Mouse (Mus musculus): ENCODE data around the gene Ogn. TPM values are rescaled to one million over a fixed set of nuclear protein-coding genes. Genes with fewer than 3 reads are reported as not detected.
A peak's percentile ranks its signal among the peaks of the same experiment; 100 is the strongest.

The Ogn gene
- total RNA-seq (2014; rRNA removed) (6.9 and 9.4 TPM in 2 replicates), polyA plus RNA-seq (2015; fragmentation: Nextera tagmentation; extraction: Ambion mirVana) (14.5 and 14.9 TPM in 2 replicates)

- TF ChIP-seq CTCF (IDR thresholded peaks at IDR 0.05; ENCODE audit: low read depth), result no peak
- no peak within 1 kb of the TSS for H3K27ac ChIP-seq
- H3K4me3 ChIP-seq (ENCODE audit: low read length), result no peak within 1 kb of the TSS
- no peaks in the 10 kb centered on the region for H3K36me3 ChIP-seq (ENCODE audit: insufficient read depth, low read length)
- 56% methylated on average over 4 of the region's 4 CpGs for WGBS
- H3K9me3 ChIP-seq (ENCODE audit: low read length), result no peaks in the 10 kb centered on the region
- DNase-seq (ENCODE audit: low spot score) (peak; percentile 19), ATAC-seq (no peak)
- H3K4me1 ChIP-seq (ENCODE audit: insufficient read depth, low read length), result no peaks in the 10 kb centered on the region
- no peak within 1 kb of the TSS for H3K4me2 ChIP-seq (ENCODE audit: low read depth, low read length)
- H3K27me3 ChIP-seq (ENCODE audit: insufficient read depth, low read length), result no peaks in the 10 kb centered on the region
- no peak within 1 kb of the TSS for H3K9ac ChIP-seq (replicated peaks; ENCODE audit: low read length)
Measured at GRCm38 (mm10) chr13:49607714-49608113, at the start of gene Ogn. TSS of gene Ogn (plus strand) at chr13:49608046.

GRCm38 (mm10) chr13:49559185-49559584, 48.7 kb upstream of the Ogn start:
- no peak for ATAC-seq
- 32% methylated on average over 2 of the region's 2 CpGs for WGBS
- DNase-seq (ENCODE audit: low spot score), result peak; percentile 44

GRCm38 (mm10) chr13:49560886-49561285, 47.0 kb upstream of the Ogn start:
- Histone ChIP-seq H3K9ac (replicated peaks; ENCODE audit: low read length) (no peak overlapping the region), H3K36me3 (ENCODE audit: insufficient read depth, low read length) (no peaks in the 10 kb centered on the region), H3K9me3 (ENCODE audit: low read length) (no peaks in the 10 kb centered on the region), H3K27me3 (ENCODE audit: insufficient read depth, low read length) (no peaks in the 10 kb centered on the region), H3K4me1 (ENCODE audit: insufficient read depth, low read length) (no peaks in the 10 kb centered on the region), H3K4me2 (ENCODE audit: low read depth, low read length) (no peak overlapping the region), H3K27ac (no peak overlapping the region), H3K4me3 (ENCODE audit: low read length) (no peak overlapping the region)
- TF ChIP-seq CTCF (IDR thresholded peaks at IDR 0.05; ENCODE audit: low read depth), result no peak
- ATAC-seq (no peak), DNase-seq (ENCODE audit: low spot score) (no peak)
- 65% methylated on average over 2 of the region's 2 CpGs for WGBS

More at GRCm38 (mm10) chr13:49559185-49559584, 48.7 kb upstream of the Ogn start:
- Histone ChIP-seq H3K27me3 (ENCODE audit: insufficient read depth, low read length) (no peaks in the 10 kb centered on the region), H3K9ac (replicated peaks; ENCODE audit: low read length) (no peak overlapping the region), H3K4me2 (ENCODE audit: low read depth, low read length) (no peak overlapping the region), H3K4me1 (ENCODE audit: insufficient read depth, low read length) (no peaks in the 10 kb centered on the region), H3K36me3 (ENCODE audit: insufficient read depth, low read length) (no peaks in the 10 kb centered on the region), H3K4me3 (ENCODE audit: low read length) (no peak overlapping the region), H3K27ac (no peak overlapping the region), H3K9me3 (ENCODE audit: low read length) (no peaks in the 10 kb centered on the region)
- peak; percentile 58 for TF ChIP-seq CTCF (IDR thresholded peaks at IDR 0.05; ENCODE audit: low read depth)

- TF ChIP-seq CTCF (IDR thresholded peaks at IDR 0.05; ENCODE audit: low read depth), result no peak
- Histone ChIP-seq H3K4me3 (ENCODE audit: low read length) (no peak overlapping the region), H3K36me3 (ENCODE audit: insufficient read depth, low read length) (no peaks in the 10 kb centered on the region), H3K27me3 (ENCODE audit: insufficient read depth, low read length) (no peaks in the 10 kb centered on the region), H3K9ac (replicated peaks; ENCODE audit: low read length) (no peak overlapping the region), H3K27ac (no peak overlapping the region), H3K4me1 (ENCODE audit: insufficient read depth, low read length) (no peaks in the 10 kb centered on the region), H3K4me2 (ENCODE audit: low read depth, low read length) (no peak overlapping the region), H3K9me3 (ENCODE audit: low read length) (no peaks in the 10 kb centered on the region)
- 91% methylated on average over 1 of the region's 1 CpGs for WGBS
- ATAC-seq, result no peak
- peak; percentile 1 for DNase-seq (ENCODE audit: low spot score)
Measured at GRCm38 (mm10) chr13:49564347-49564746, 43.5 kb upstream of the Ogn start.

DNA sequence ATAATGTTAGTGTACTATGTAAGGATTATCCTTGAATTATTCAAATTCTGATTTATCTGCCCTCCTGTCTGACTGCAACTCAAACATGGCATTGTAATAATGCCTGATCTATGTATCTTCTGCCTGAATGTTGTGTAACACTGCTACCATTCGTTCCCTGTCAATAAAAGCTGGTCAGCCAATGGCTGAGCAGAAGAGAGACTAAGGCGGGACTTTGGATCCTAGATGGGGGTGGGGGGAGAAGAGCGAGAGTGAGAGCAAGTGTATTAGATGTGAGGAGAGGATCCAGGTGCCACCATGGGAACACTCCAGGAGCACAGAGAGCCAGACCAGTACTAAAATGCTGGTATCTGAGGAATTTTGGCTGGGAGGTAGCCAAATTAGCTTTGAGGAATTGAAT, 37.5 kb upstream of the Ogn start:
- H3K9ac ChIP-seq (replicated peaks; ENCODE audit: low read length), result no peak overlapping the region
- WGBS, result 79% methylated on average over 3 of the region's 3 CpGs
- no peaks in the 10 kb centered on the region for H3K9me3 ChIP-seq (ENCODE audit: low read length)
- no peak for ATAC-seq
- no peaks in the 10 kb centered on the region for H3K36me3 ChIP-seq (ENCODE audit: insufficient read depth, low read length)
- H3K4me1 ChIP-seq (ENCODE audit: insufficient read depth, low read length), result no peaks in the 10 kb centered on the region
- no peak for DNase-seq (ENCODE audit: low spot score)
- H3K4me2 ChIP-seq (ENCODE audit: low read depth, low read length), result no peak overlapping the region
- no peak for TF ChIP-seq CTCF (IDR thresholded peaks at IDR 0.05; ENCODE audit: low read depth)
- no peak overlapping the region for H3K4me3 ChIP-seq (ENCODE audit: low read length)
- H3K27me3 ChIP-seq (ENCODE audit: insufficient read depth, low read length), result no peaks in the 10 kb centered on the region
- H3K27ac ChIP-seq, result no peak overlapping the region

GRCm38 (mm10) chr13:49571418-49571817, 36.4 kb upstream of the Ogn start:
- H3K4me3 ChIP-seq (ENCODE audit: low read length), result no peak overlapping the region
- 95% methylated on average over 2 of the region's 2 CpGs for WGBS
- no peak for TF ChIP-seq CTCF (IDR thresholded peaks at IDR 0.05; ENCODE audit: low read depth)
- ATAC-seq (no peak), DNase-seq (ENCODE audit: low spot score) (no peak)
- no peak overlapping the region for H3K27ac ChIP-seq
- no peak overlapping the region for H3K9ac ChIP-seq (replicated peaks; ENCODE audit: low read length)
- H3K9me3 ChIP-seq (ENCODE audit: low read length), result no peaks in the 10 kb centered on the region
- H3K36me3 ChIP-seq (ENCODE audit: insufficient read depth, low read length), result no peaks in the 10 kb centered on the region
- H3K4me2 ChIP-seq (ENCODE audit: low read depth, low read length), result no peak overlapping the region
- no peaks in the 10 kb centered on the region for H3K27me3 ChIP-seq (ENCODE audit: insufficient read depth, low read length)
- H3K4me1 ChIP-seq (ENCODE audit: insufficient read depth, low read length), result no peaks in the 10 kb centered on the region

GRCm38 (mm10) chr13:49581541-49582530, 26.0 kb upstream of the Ogn start, which contains the start of gene Omd:
TSS of gene Omd (plus strand) at chr13:49582462.
- no peak for ATAC-seq
- 76% methylated on average over 8 of the region's 8 CpGs for WGBS

More at GRCm38 (mm10) chr13:49581541-49582530, 26.0 kb upstream of the Ogn start, which contains the start of gene Omd:
- Histone ChIP-seq H3K27me3 (ENCODE audit: insufficient read depth, low read length) (no peaks in the 10 kb centered on the region), H3K9me3 (ENCODE audit: low read length) (no peaks in the 10 kb centered on the region), H3K4me1 (ENCODE audit: insufficient read depth, low read length) (no peaks in the 10 kb centered on the region), H3K4me2 (ENCODE audit: low read depth, low read length) (no peak within 1 kb of the TSS), H3K36me3 (ENCODE audit: insufficient read depth, low read length) (no peaks in the 10 kb centered on the region), H3K9ac (replicated peaks; ENCODE audit: low read length) (no peak within 1 kb of the TSS), H3K4me3 (ENCODE audit: low read length) (no peak within 1 kb of the TSS), H3K27ac (no peak within 1 kb of the TSS)
- DNase-seq (ENCODE audit: low spot score), result no peak
- no peak for TF ChIP-seq CTCF (IDR thresholded peaks at IDR 0.05; ENCODE audit: low read depth)
